In the genomic region with DNA sequence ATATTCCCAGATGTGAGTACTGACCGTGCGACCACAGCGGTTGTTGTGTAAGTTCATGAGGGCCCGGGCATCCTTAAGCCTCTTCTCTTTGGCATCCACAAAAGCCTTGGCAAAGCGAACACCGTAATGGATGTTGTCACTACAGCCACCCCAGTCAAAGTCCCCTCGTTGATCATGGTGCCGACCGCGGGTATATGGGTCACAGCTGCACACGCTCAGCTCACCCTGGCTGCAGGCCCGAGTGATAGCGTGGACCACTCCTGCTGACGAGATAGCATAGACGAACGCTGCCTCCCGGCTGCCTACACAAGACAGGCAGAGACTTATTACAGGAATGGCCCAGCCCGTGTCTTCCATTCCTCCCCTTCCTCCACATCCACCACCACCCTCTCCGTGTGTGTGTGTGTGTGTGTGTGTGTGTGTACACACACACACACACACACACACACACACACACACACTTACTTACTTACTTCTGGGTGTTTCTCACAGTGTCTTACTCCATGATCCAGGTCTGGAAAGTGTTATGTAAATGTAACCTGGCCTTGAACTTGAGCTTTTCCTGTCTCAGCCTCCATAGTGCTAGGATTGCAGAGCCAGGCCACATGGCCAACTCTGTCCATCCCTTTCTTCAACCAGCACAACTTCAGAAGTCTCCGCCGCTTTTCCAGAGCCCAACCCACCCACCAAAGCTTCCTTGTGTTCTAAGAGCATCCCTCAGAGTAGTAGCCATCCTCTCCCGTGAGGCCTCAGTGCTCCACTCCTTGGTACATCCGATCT, we compare ENCODE assay signal across 30 mouse cellular contexts. TPM values are rescaled to one million over a fixed set of nuclear protein-coding genes. Genes with fewer than 3 reads are reported as not detected.
DNase-seq lines count a peak whose midpoint lies in the region; ATAC-seq and TF ChIP-seq lines count a peak whose summit lies in the region.
"Had no signal": no experiment of that assay in that cellular context is flagged by ENCODE, and none has a peak within 500 bp of the region (broad histone marks: within the 10 kb centered on the region; RNA-seq: fewer than 3 reads in every experiment).

No protein-coding gene starts in this region.

- H3K27me3 ChIP-seq in heart, embryonic 10.5 days (ENCODE audit: insufficient read depth, poor library complexity, severe bottlenecking) = no peaks in the 10 kb centered on the region
- no peaks in the 10 kb centered on the region for H3K27me3 ChIP-seq in intestine, postnatal 0 days (replicated peaks; ENCODE audit: control insufficient read depth, insufficient read depth, low read length)
- no peaks in the 10 kb centered on the region for H3K27me3 ChIP-seq in intestine, embryonic 15.5 days (replicated peaks)
- H3K27me3 ChIP-seq in midbrain, embryonic 11.5 days (ENCODE audit: control insufficient read depth, insufficient read depth, low read length) = no peaks in the 10 kb centered on the region
- no peaks in the 10 kb centered on the region for H3K27me3 ChIP-seq in midbrain, postnatal 0 days (ENCODE audit: insufficient read depth, low read length)
- H3K27me3 ChIP-seq: CH12.LX; embryonic facial prominence, embryonic 13.5 days; forebrain, embryonic 15.5 days; heart, embryonic 15.5 days had no signal

- TF ChIP-seq CTCF in intestine, postnatal 0 days (IDR thresholded peaks at IDR 0.05; ENCODE audit: low read depth) = 0 out of 2 replicates have a peak, but pooled peaks have one; percentile 3
- TF ChIP-seq CTCF in midbrain, postnatal 0 days (IDR thresholded peaks at IDR 0.05) = no peak

- DNase-seq in heart, embryonic 10.5 days (ENCODE audit: low spot score) = peak; percentile 73
- no peak for DNase-seq in heart, adult 9 months (ENCODE audit: low spot score in 2 of 2)
- peak; percentile 65 for DNase-seq in midbrain, embryonic 11.5 days (ENCODE audit: low spot score, missing footprints)
- DNase-seq in midbrain, postnatal 0 days (ENCODE audit: low spot score) = no peak
- DNase-seq in ZHBTc4 (ENCODE audit: low read depth, low spot score) = peak; percentile 64
- no peak for DNase-seq in adrenal gland, postnatal 10 days
- DNase-seq: adrenal gland, adult 2 months; adrenal gland, postnatal 25 days; B cell, adult 2 months; cerebellum, adult 11-12 months; cerebellum, adult 8-10 months; cerebellum, postnatal 10 days; cerebellum, postnatal 36 days; embryo, embryonic 11 days; gastrocnemius, postnatal 25 days; heart, postnatal 14 days; kidney, adult 2 months had no signal

- H3K9me3 ChIP-seq in heart, embryonic 10.5 days = no peaks in the 10 kb centered on the region
- no peaks in the 10 kb centered on the region for H3K9me3 ChIP-seq in intestine, postnatal 0 days (ENCODE audit: control insufficient read depth)
- no peaks in the 10 kb centered on the region for H3K9me3 ChIP-seq in intestine, embryonic 15.5 days
- H3K9me3 ChIP-seq in midbrain, embryonic 11.5 days (ENCODE audit: control insufficient read depth, low read length) = no peaks in the 10 kb centered on the region
- no peaks in the 10 kb centered on the region for H3K9me3 ChIP-seq in midbrain, postnatal 0 days (ENCODE audit: low read length)
- H3K9me3 ChIP-seq: embryonic facial prominence, embryonic 10.5 days; embryonic facial prominence, embryonic 13.5 days; forebrain, embryonic 12.5 days; forebrain, embryonic 15.5 days; heart, embryonic 15.5 days; hindbrain, embryonic 13.5 days had no signal

- peaks cover 57% of the 10 kb centered on the region for H3K36me3 ChIP-seq in heart, embryonic 10.5 days
- peaks cover 36% of the 10 kb centered on the region for H3K36me3 ChIP-seq in intestine, postnatal 0 days (ENCODE audit: control insufficient read depth, insufficient read depth)
- peaks cover 13% of the 10 kb centered on the region for H3K36me3 ChIP-seq in intestine, embryonic 15.5 days
- H3K36me3 ChIP-seq in midbrain, embryonic 11.5 days (ENCODE audit: control insufficient read depth, insufficient read depth, low read length) = no peaks in the 10 kb centered on the region
- H3K36me3 ChIP-seq in midbrain, postnatal 0 days (ENCODE audit: insufficient read depth, low read length) = peaks cover 6% of the 10 kb centered on the region

- no peak overlapping the region for H3K4me2 ChIP-seq in intestine, postnatal 0 days (replicated peaks; ENCODE audit: low read depth)
- no peak overlapping the region for H3K4me2 ChIP-seq in intestine, embryonic 15.5 days (replicated peaks)
- H3K4me2 ChIP-seq in midbrain, embryonic 11.5 days = no peak overlapping the region
- H3K4me2 ChIP-seq in midbrain, postnatal 0 days (ENCODE audit: low read depth, low read length, poor library complexity, severe bottlenecking) = no peak overlapping the region
- H3K4me2 ChIP-seq: embryonic facial prominence, embryonic 13.5 days; forebrain, embryonic 12.5 days; forebrain, embryonic 15.5 days; heart, embryonic 15.5 days; hindbrain, embryonic 13.5 days had no signal

- no peak overlapping the region for H3K9ac ChIP-seq in intestine, postnatal 0 days (ENCODE audit: low read depth, low read length)
- no peak overlapping the region for H3K9ac ChIP-seq in intestine, embryonic 15.5 days
- H3K9ac ChIP-seq in midbrain, embryonic 11.5 days (ENCODE audit: low read length) = no peak overlapping the region
- no peak overlapping the region for H3K9ac ChIP-seq in midbrain, postnatal 0 days (replicated peaks; ENCODE audit: low read length, poor library complexity, severe bottlenecking)
- H3K9ac ChIP-seq: embryonic facial prominence, embryonic 13.5 days; forebrain, embryonic 12.5 days; forebrain, embryonic 15.5 days; heart, embryonic 15.5 days; hindbrain, embryonic 13.5 days had no signal

- 79% methylated on average over 23 of the region's 23 CpGs for WGBS in heart, embryonic 10.5 days
- 85% methylated on average over 23 of the region's 23 CpGs for WGBS in intestine, postnatal 0 days
- WGBS in intestine, embryonic 15.5 days = 89% methylated on average over 22 of the region's 23 CpGs
- 94% methylated on average over 23 of the region's 23 CpGs for WGBS in midbrain, embryonic 11.5 days
- 90% methylated on average over 23 of the region's 23 CpGs for WGBS in midbrain, postnatal 0 days

- H3K4me1 ChIP-seq in heart, embryonic 10.5 days = peaks cover 15% of the 10 kb centered on the region; the same call in 1 of the 2 replicates
- H3K4me1 ChIP-seq in intestine, postnatal 0 days (replicated peaks; ENCODE audit: control insufficient read depth, insufficient read depth, low read length) = no peaks in the 10 kb centered on the region
- peaks cover 2% of the 10 kb centered on the region; the same call in 1 of the 2 replicates for H3K4me1 ChIP-seq in intestine, embryonic 15.5 days (replicated peaks)
- H3K4me1 ChIP-seq in midbrain, embryonic 11.5 days (ENCODE audit: control insufficient read depth, insufficient read depth, low read length) = no peaks in the 10 kb centered on the region
- no peaks in the 10 kb centered on the region for H3K4me1 ChIP-seq in midbrain, postnatal 0 days (ENCODE audit: insufficient read depth, low read length)
- H3K4me1 ChIP-seq: forebrain, embryonic 12.5 days; forebrain, embryonic 15.5 days; hindbrain, embryonic 13.5 days had no signal

- no peak overlapping the region for H3K27ac ChIP-seq in heart, embryonic 10.5 days
- no peak overlapping the region for H3K27ac ChIP-seq in intestine, postnatal 0 days (ENCODE audit: low read depth, low read length)
- H3K27ac ChIP-seq in intestine, embryonic 15.5 days = no peak overlapping the region
- H3K27ac ChIP-seq in midbrain, embryonic 11.5 days (ENCODE audit: low read depth, low read length) = no peak overlapping the region
- H3K27ac ChIP-seq in midbrain, postnatal 0 days (ENCODE audit: low read depth, low read length) = no peak overlapping the region
- H3K27ac ChIP-seq: embryonic facial prominence, embryonic 10.5 days; embryonic facial prominence, embryonic 13.5 days; forebrain, embryonic 12.5 days; forebrain, embryonic 15.5 days; heart, embryonic 15.5 days; hindbrain, embryonic 13.5 days had no signal

- no peak overlapping the region for H3K4me3 ChIP-seq in heart, embryonic 10.5 days
- H3K4me3 ChIP-seq in intestine, postnatal 0 days (ENCODE audit: low read depth, low read length) = no peak overlapping the region
- H3K4me3 ChIP-seq in intestine, embryonic 15.5 days (replicated peaks) = no peak overlapping the region
- H3K4me3 ChIP-seq in midbrain, embryonic 11.5 days (ENCODE audit: low read depth, low read length) = no peak overlapping the region
- H3K4me3 ChIP-seq in midbrain, postnatal 0 days (ENCODE audit: low read depth, low read length) = no peak overlapping the region
- H3K4me3 ChIP-seq: embryonic facial prominence, embryonic 10.5 days; embryonic facial prominence, embryonic 13.5 days; erythroblast, embryonic 14.5 days; forebrain, embryonic 12.5 days; forebrain, embryonic 15.5 days; heart, embryonic 15.5 days; hindbrain, embryonic 13.5 days had no signal

- ATAC-seq in intestine, postnatal 0 days = no peak
- no peak for ATAC-seq in intestine, embryonic 15.5 days
- no peak for ATAC-seq in midbrain, embryonic 11.5 days (ENCODE audit: low FRiP score)
- ATAC-seq in midbrain, postnatal 0 days (ENCODE audit: low FRiP score) = no peak
- ATAC-seq: forebrain, embryonic 15.5 days; hindbrain, embryonic 16.5 days; intestine, embryonic 16.5 days had no signal

RNA-seq across cellular contexts. Expression of a gene that starts 8.6 kb away (rescaled TPM):
- 1.3 and 1.6 TPM in 2 replicates for polyA plus RNA-seq in heart, embryonic 10.5 days (2016; fragmentation: Nextera tagmentation; extraction: Ambion mirVana)
- 1.2 and 1.5 TPM in 2 replicates for polyA plus RNA-seq in intestine, postnatal 0 days (2015; fragmentation: Nextera tagmentation; extraction: Ambion mirVana)
- 1.8 TPM in 2 replicates for polyA plus RNA-seq in intestine, embryonic 15.5 days (2015; fragmentation: Nextera tagmentation; extraction: Ambion mirVana)
- polyA plus RNA-seq in midbrain, embryonic 11.5 days (2014; fragmentation: Nextera tagmentation; extraction: Ambion mirVana) = 1.2 TPM in 2 replicates
- total RNA-seq in midbrain, postnatal 0 days (2014; rRNA removed) = 2.2 and 3.2 TPM in 2 replicates
- polyA plus RNA-seq in midbrain, postnatal 0 days (2015; fragmentation: Nextera tagmentation; extraction: Ambion mirVana) = 0.54 and 0.66 TPM in 2 replicates
- total RNA-seq in adrenal gland, postnatal 10 days (2021) = 10 to 100 TPM in 1 of 2 experiments, 1 to 10 TPM in 1; 9.8 to 11.0 TPM
- total RNA-seq: CH12.LX; hematopoietic stem cell, adult 5-6 weeks had no signal
- polyA plus RNA-seq: erythroblast, embryonic 14.5 days had no signal

Comparison
In these comparisons a context has a peak if more than half of its experiments do, and no peak if none do; other contexts are left out.
1. DNase-seq: peak in heart, embryonic 10.5 days (single experiment), midbrain, embryonic 11.5 days (single experiment) and ZHBTc4 (single experiment); none in heart, adult 9 months (0 of 2), midbrain, postnatal 0 days (single experiment) and adrenal gland, postnatal 10 days (single experiment).